Comparison of ENCODE assay signal across 16 mouse cellular contexts in genomic region chr8:48277986-48278635, GRCm38 (mm10).
DNase-seq lines count a peak whose midpoint lies in the region; ATAC-seq and TF ChIP-seq lines count a peak whose summit lies in the region.
"Had no signal": no experiment of that assay in that cellular context is flagged by ENCODE, and none has a peak within 500 bp of the region (broad histone marks: within the 10 kb centered on the region; RNA-seq: fewer than 3 reads in every experiment).

No protein-coding gene starts in this region.

- peaks cover 68% of the 10 kb centered on the region for H3K36me3 ChIP-seq in hindbrain, embryonic 10.5 days
- H3K36me3 ChIP-seq in midbrain, embryonic 11.5 days (ENCODE audit: control insufficient read depth, insufficient read depth, low read length) = peaks cover 19% of the 10 kb centered on the region
- H3K36me3 ChIP-seq in neural tube, embryonic 15.5 days = peaks cover 20% of the 10 kb centered on the region
- H3K36me3 ChIP-seq in thymus, adult 2 months (ENCODE audit: control insufficient read depth, insufficient read depth, low read length) = no peaks in the 10 kb centered on the region

- peak; percentile 54 for DNase-seq in heart, adult 11 months
- no peak for DNase-seq in heart, postnatal 25 days (ENCODE audit: low spot score)
- peak; percentile 21 for DNase-seq in hindbrain, embryonic 10.5 days (ENCODE audit: low spot score)
- peak; percentile 95 for DNase-seq in midbrain, embryonic 11.5 days (ENCODE audit: low spot score, missing footprints)
- DNase-seq in thymus, postnatal 25 days = no peak
- DNase-seq in gastrocnemius, adult 8-10 months (ENCODE audit: low spot score in 2 of 2) = no peak
- no peak for DNase-seq in thymus, adult 2 months
- DNase-seq: adrenal gland, adult 8-10 months; cerebellum, postnatal 25 days; heart, postnatal 14 days; kidney, postnatal 4 days; right cerebral cortex, postnatal 14 days had no signal

- H3K27me3 ChIP-seq in hindbrain, embryonic 10.5 days (ENCODE audit: insufficient read depth, poor library complexity, severe bottlenecking) = no peaks in the 10 kb centered on the region
- H3K27me3 ChIP-seq in midbrain, embryonic 11.5 days (ENCODE audit: control insufficient read depth, insufficient read depth, low read length) = 0 out of 2 replicates have a peak, but pooled peaks cover 3% of the 10 kb centered on the region
- no peaks in the 10 kb centered on the region for H3K27me3 ChIP-seq in neural tube, embryonic 15.5 days (replicated peaks)
- H3K27me3 ChIP-seq in thymus, adult 2 months (ENCODE audit: control insufficient read depth, insufficient read depth, low read length) = no peaks in the 10 kb centered on the region
- H3K27me3 ChIP-seq: liver, embryonic 12.5 days; megakaryocyte, embryonic 14.5 days had no signal

- H3K27ac ChIP-seq in hindbrain, embryonic 10.5 days = peak overlapping the region; percentile 80
- H3K27ac ChIP-seq in midbrain, embryonic 11.5 days (ENCODE audit: low read depth, low read length) = no peak overlapping the region
- no peak overlapping the region for H3K27ac ChIP-seq in neural tube, embryonic 15.5 days (replicated peaks)
- H3K27ac ChIP-seq in thymus, adult 2 months (ENCODE audit: control insufficient read depth, insufficient read depth, low read length) = no peak overlapping the region
- H3K27ac ChIP-seq: liver, embryonic 12.5 days had no signal

- H3K9me3 ChIP-seq in hindbrain, embryonic 10.5 days = peaks cover 15% of the 10 kb centered on the region
- H3K9me3 ChIP-seq in midbrain, embryonic 11.5 days (ENCODE audit: control insufficient read depth, low read length) = peaks cover 13% of the 10 kb centered on the region
- peaks cover 5% of the 10 kb centered on the region; the same call in 1 of the 2 replicates for H3K9me3 ChIP-seq in neural tube, embryonic 15.5 days (replicated peaks)

- peak; percentile 94 for ATAC-seq in midbrain, embryonic 11.5 days (ENCODE audit: low FRiP score)
- peak; percentile 30; the same call in 1 of the 2 replicates for ATAC-seq in neural tube, embryonic 15.5 days (ENCODE audit: low FRiP score)
- ATAC-seq: intestine, postnatal 0 days; liver, embryonic 12.5 days had no signal

- H3K4me2 ChIP-seq in midbrain, embryonic 11.5 days = no peak overlapping the region
- no peak overlapping the region for H3K4me2 ChIP-seq in neural tube, embryonic 15.5 days
- H3K4me2 ChIP-seq: liver, embryonic 12.5 days had no signal

- no peak for TF ChIP-seq CTCF in thymus, adult 2 months (IDR thresholded peaks at IDR 0.05; ENCODE audit: borderline replicate concordance, control insufficient read depth, extremely low read depth, insufficient read depth, low read length, poor library complexity)

- no peak overlapping the region for H3K4me3 ChIP-seq in hindbrain, embryonic 10.5 days
- no peak overlapping the region for H3K4me3 ChIP-seq in midbrain, embryonic 11.5 days (ENCODE audit: low read depth, low read length)
- no peak overlapping the region for H3K4me3 ChIP-seq in neural tube, embryonic 15.5 days (replicated peaks)
- no peak overlapping the region for H3K4me3 ChIP-seq in thymus, adult 2 months (ENCODE audit: control insufficient read depth, insufficient read depth, low read length)
- H3K4me3 ChIP-seq: liver, embryonic 12.5 days; megakaryocyte, embryonic 14.5 days had no signal

- TF ChIP-seq POLR2A in thymus, adult 2 months (IDR thresholded peaks at IDR 0.05; ENCODE audit: control insufficient read depth, extremely low read depth, insufficient read depth, low read length, poor library complexity) = no peak

- intact Hi-C loops in heart, postnatal 25 days (cut with DNase I) = no loop called here

- H3K9ac ChIP-seq in midbrain, embryonic 11.5 days (ENCODE audit: low read length) = no peak overlapping the region
- no peak overlapping the region for H3K9ac ChIP-seq in neural tube, embryonic 15.5 days (replicated peaks)
- H3K9ac ChIP-seq: liver, embryonic 12.5 days had no signal

- WGBS in hindbrain, embryonic 10.5 days = 50% methylated on average over 15 of the region's 15 CpGs
- WGBS in midbrain, embryonic 11.5 days = 32% methylated on average over 15 of the region's 15 CpGs
- 40% methylated on average over 15 of the region's 15 CpGs for WGBS in neural tube, embryonic 15.5 days
- 97% methylated on average over 15 of the region's 15 CpGs for WGBS in thymus, adult 2 months

- peaks cover 17% of the 10 kb centered on the region; the same call in 1 of the 2 replicates for H3K4me1 ChIP-seq in hindbrain, embryonic 10.5 days (replicated peaks)
- peaks cover 5% of the 10 kb centered on the region; the same call in 1 of the 2 replicates for H3K4me1 ChIP-seq in midbrain, embryonic 11.5 days (ENCODE audit: control insufficient read depth, insufficient read depth, low read length)
- no peaks in the 10 kb centered on the region for H3K4me1 ChIP-seq in neural tube, embryonic 15.5 days
- no peaks in the 10 kb centered on the region for H3K4me1 ChIP-seq in thymus, adult 2 months (replicated peaks; ENCODE audit: control insufficient read depth, insufficient read depth, low read length)
- H3K4me1 ChIP-seq: liver, embryonic 12.5 days; megakaryocyte, embryonic 14.5 days had no signal

Comparison
In these comparisons a context has a peak if more than half of its experiments do, and no peak if none do; other contexts are left out.
1. DNase-seq: peak in heart, adult 11 months (single experiment), hindbrain, embryonic 10.5 days (single experiment) and midbrain, embryonic 11.5 days (single experiment); none in heart, postnatal 25 days (single experiment), thymus, postnatal 25 days (single experiment), gastrocnemius, adult 8-10 months (0 of 2) and thymus, adult 2 months (single experiment).